Mouse (Mus musculus): ENCODE results near the gene Slc25a22.
A peak's percentile ranks its signal among the peaks of the same experiment; 100 is the strongest.

Gene Slc25a22

GRCm38 (mm10) chr7:141433517-141434400, 3.9 kb downstream of the Slc25a22 start:
- no peak for DNase-seq

- DNase-seq, result peak; percentile 57
Observed at GRCm38 (mm10) chr7:141432741-141433516, 4.8 kb downstream of the Slc25a22 start.

GRCm38 (mm10) chr7:141432186-141432611, 5.5 kb downstream of the Slc25a22 start:
- DNase-seq, result no peak

GRCm38 (mm10) chr7:141431434-141432185, 6.1 kb downstream of the Slc25a22 start:
- no peak for DNase-seq

- DNase-seq, result no peak
Observed at GRCm38 (mm10) chr7:141430585-141431240, 7.0 kb downstream of the Slc25a22 start.

GRCm38 (mm10) chr7:141429840-141430584, 7.7 kb downstream of the Slc25a22 start:
- no peak for DNase-seq

GRCm38 (mm10) chr7:141429310-141429709, 8.4 kb downstream of the Slc25a22 start, which contains the start of gene Cend1:
TSS of gene Cend1 (minus strand) at chr7:141429491.
- DNase-seq, result peak; percentile 62

GRCm38 (mm10) chr7:141428701-141429100, 9.0 kb downstream of the Slc25a22 start:
- DNase-seq, result no peak

GRCm38 (mm10) chr7:141426948-141427730, 10.6 kb downstream of the Slc25a22 start:
- DNase-seq, result no peak

GRCm38 (mm10) chr7:141423811-141424210, 13.9 kb downstream of the Slc25a22 start:
- no peak for DNase-seq

- DNase-seq, result no peak
Observed at GRCm38 (mm10) chr7:141420030-141420702, 17.5 kb downstream of the Slc25a22 start.

- DNase-seq, result peak; percentile 79
Observed at GRCm38 (mm10) chr7:141418970-141419369, 18.7 kb downstream of the Slc25a22 start.

- DNase-seq, result no peak
Observed at GRCm38 (mm10) chr7:141417731-141418681, 19.7 kb downstream of the Slc25a22 start.

- no peak for DNase-seq
Observed at GRCm38 (mm10) chr7:141416144-141416841, 21.4 kb downstream of the Slc25a22 start.

GRCm38 (mm10) chr7:141413809-141414584, 23.7 kb downstream of the Slc25a22 start, which contains the start of gene Gatd1:
TSS of gene Gatd1 (minus strand) at chr7:141414136.
- peak; percentile 100 for DNase-seq

- no peak for DNase-seq
Observed at GRCm38 (mm10) chr7:141413331-141413730, 24.4 kb downstream of the Slc25a22 start.

GRCm38 (mm10) chr7:141411667-141412066, 26.0 kb downstream of the Slc25a22 start:
- DNase-seq, result no peak
